Mouse (Mus musculus) midbrain, embryonic 14.5 days (tissue): Measurements from ENCODE around the gene Zp2. TPM values are rescaled to one million over a fixed set of nuclear protein-coding genes. Genes with fewer than 3 reads are reported as not detected.

ENCODE experiments used
- ATAC-seq: fragments of 200-750 bp; cut with Nextera tagmentation; 2 replicates; pipeline ENCODE4 v1.8.0; 2017; ENCODE audit warnings: moderate number of reproducible peaks, moderate library complexity; ENCODE audit not compliant: low FRiP score, low TSS enrichment
- DNase-seq: peaks from one replicate; pipeline ENCODE4 v3.0.0-alpha.2; 2015
- H3K27ac ChIP-seq: fragments of 300-500 bp; sonication (generic); replicated peaks from 2 replicates; pipeline ENCODE4 v1.5.1; 2014; ENCODE audit warnings: mild to moderate bottlenecking, low read depth, low read length, moderate library complexity
- H3K27me3 ChIP-seq: fragments of 300-500 bp; sonication (generic); 2 replicates; pipeline ENCODE4 v1.6.1; 2014; ENCODE audit warnings: low read length, control low read depth, mixed read lengths; ENCODE audit not compliant: control insufficient read depth, insufficient read depth
- H3K36me3 ChIP-seq: fragments of 300-500 bp; sonication (generic); 2 replicates; pipeline ENCODE4 v1.6.1; 2014; ENCODE audit warnings: low read length, control low read depth; ENCODE audit not compliant: control insufficient read depth, insufficient read depth
- H3K4me1 ChIP-seq: fragments of 300-500 bp; sonication (generic); 2 replicates; pipeline ENCODE4 v1.6.1; 2014; ENCODE audit warnings: mild to moderate bottlenecking, antibody characterized with exemption, low read length, control low read depth; ENCODE audit not compliant: control insufficient read depth, insufficient read depth
- H3K4me2 ChIP-seq: fragments of 300-500 bp; sonication (generic); 2 replicates; pipeline ENCODE4 v1.6.1; 2014; ENCODE audit warnings: mild to moderate bottlenecking, low read length, moderate library complexity
- H3K4me3 ChIP-seq: fragments of 300-500 bp; sonication (generic); replicated peaks from 2 replicates; pipeline ENCODE4 v1.5.1; 2014; ENCODE audit warnings: low read depth, low read length
- H3K9ac ChIP-seq: fragments of 300-500 bp; sonication (generic); replicated peaks from 2 replicates; pipeline ENCODE4 v1.6.1; 2014; ENCODE audit warnings: mild to moderate bottlenecking, low read length, moderate library complexity
- H3K9me3 ChIP-seq: fragments of 300-500 bp; sonication (generic); 2 replicates; pipeline ENCODE4 v1.6.1; 2016; ENCODE audit warnings: low read length, control low read depth, mixed read lengths; ENCODE audit not compliant: control insufficient read depth
- WGBS: fragments of 180-500 bp; shearing (Covaris S2); extraction: QIAGEN DNeasy Blood & Tissue Kit; methylation state at CpG from one replicate; pipeline ENCODE4 v1.1.7; 2014; 5-methylcytosine and 5-hydroxymethylcytosine counted together
- polyA plus RNA-seq: library from polyadenylated mRNA; unstranded; fragments of >200 nt; fragmentation: Nextera tagmentation; extraction: Ambion mirVana; gene quantifications from 2 replicates; pipeline ENCODE4 v1.2.1, GENCODE M21; 2014

Zp2 gene
- polyA plus RNA-seq, 1 experiment from 2014 or later, result not detected

- no peak overlapping the region for H3K27ac ChIP-seq
- peak; percentile 62; the same call in 1 of the 2 replicates for ATAC-seq
- WGBS, result 20% methylated on average over 5 of the region's 5 CpGs
Observed at GRCm38 (mm10) chr7:120157575-120158061, 12.5 kb upstream of the Zp2 start.

GRCm38 (mm10) chr7:120156841-120157409 is 11.8 kb upstream of the Zp2 start:
- Histone ChIP-seq H3K4me1 (peaks cover 12% of the 10 kb centered on the region), H3K27ac (no peak overlapping the region), H3K9me3 (no peaks in the 10 kb centered on the region), H3K36me3 (no peaks in the 10 kb centered on the region), H3K27me3 (no peaks in the 10 kb centered on the region), H3K9ac (no peak overlapping the region), H3K4me2 (no peak overlapping the region), H3K4me3 (no peak overlapping the region)
- WGBS, result 10% methylated on average over 2 of the region's 2 CpGs
- DNase-seq, result peak; percentile 39
- no peak for ATAC-seq

More at GRCm38 (mm10) chr7:120157575-120158061, 12.5 kb upstream of the Zp2 start:
- DNase-seq, result peak; percentile 50
- H3K36me3 ChIP-seq, result no peaks in the 10 kb centered on the region
- no peaks in the 10 kb centered on the region for H3K27me3 ChIP-seq
- no peaks in the 10 kb centered on the region for H3K9me3 ChIP-seq
- H3K9ac ChIP-seq, result no peak overlapping the region
- H3K4me1 ChIP-seq, result peaks cover 12% of the 10 kb centered on the region
- no peak overlapping the region for H3K4me2 ChIP-seq
- H3K4me3 ChIP-seq, result no peak overlapping the region

GRCm38 (mm10) chr7:120150898-120151297 is 5.8 kb upstream of the Zp2 start:
- no peak overlapping the region for H3K9ac ChIP-seq
- no peaks in the 10 kb centered on the region for H3K27me3 ChIP-seq
- H3K9me3 ChIP-seq, result no peaks in the 10 kb centered on the region
- DNase-seq, result no peak
- H3K4me3 ChIP-seq, result no peak overlapping the region
- H3K27ac ChIP-seq, result no peak overlapping the region
- no peak for ATAC-seq
- no peak overlapping the region for H3K4me2 ChIP-seq
- 91% methylated on average over 2 of the region's 2 CpGs for WGBS
- H3K4me1 ChIP-seq, result no peaks in the 10 kb centered on the region
- no peaks in the 10 kb centered on the region for H3K36me3 ChIP-seq

GRCm38 (mm10) chr7:120150257-120150656 is 5.2 kb upstream of the Zp2 start:
- DNase-seq, result no peak
- ATAC-seq, result no peak
- 16% methylated on average over 3 of the region's 3 CpGs for WGBS

GRCm38 (mm10) chr7:120142743-120143142 is 2.3 kb downstream of the Zp2 start:
- 88% methylated on average over 1 of the region's 1 CpGs for WGBS
- DNase-seq (no peak), ATAC-seq (no peak)
- H3K9me3 ChIP-seq, result no peaks in the 10 kb centered on the region
- H3K4me2 ChIP-seq, result no peak overlapping the region
- no peak overlapping the region for H3K4me3 ChIP-seq
- H3K9ac ChIP-seq, result no peak overlapping the region
- no peaks in the 10 kb centered on the region for H3K27me3 ChIP-seq
- H3K27ac ChIP-seq, result no peak overlapping the region
- no peaks in the 10 kb centered on the region for H3K36me3 ChIP-seq
- H3K4me1 ChIP-seq, result no peaks in the 10 kb centered on the region

More at GRCm38 (mm10) chr7:120150257-120150656, 5.2 kb upstream of the Zp2 start:
- no peak overlapping the region for H3K4me3 ChIP-seq
- no peaks in the 10 kb centered on the region for H3K27me3 ChIP-seq
- no peak overlapping the region for H3K9ac ChIP-seq
- no peaks in the 10 kb centered on the region for H3K36me3 ChIP-seq
- H3K9me3 ChIP-seq, result no peaks in the 10 kb centered on the region
- no peak overlapping the region for H3K4me2 ChIP-seq
- H3K27ac ChIP-seq, result no peak overlapping the region
- no peaks in the 10 kb centered on the region for H3K4me1 ChIP-seq

- H3K9me3 ChIP-seq, result no peaks in the 10 kb centered on the region
- H3K4me1 ChIP-seq, result no peaks in the 10 kb centered on the region
- no peaks in the 10 kb centered on the region for H3K36me3 ChIP-seq
- H3K4me3 ChIP-seq, result no peak overlapping the region
- ATAC-seq (no peak), DNase-seq (no peak)
- no peaks in the 10 kb centered on the region for H3K27me3 ChIP-seq
- no peak overlapping the region for H3K9ac ChIP-seq
- H3K4me2 ChIP-seq, result no peak overlapping the region
- H3K27ac ChIP-seq, result no peak overlapping the region
- 65% methylated on average over 4 of the region's 4 CpGs for WGBS
Observed at GRCm38 (mm10) chr7:120128951-120129350, 16.1 kb downstream of the Zp2 start.

GRCm38 (mm10) chr7:120127686-120128059 is 17.4 kb downstream of the Zp2 start:
- Histone ChIP-seq H3K4me3 (no peak overlapping the region), H3K4me2 (no peak overlapping the region), H3K27ac (no peak overlapping the region), H3K9ac (no peak overlapping the region), H3K9me3 (no peaks in the 10 kb centered on the region), H3K27me3 (no peaks in the 10 kb centered on the region), H3K36me3 (no peaks in the 10 kb centered on the region), H3K4me1 (no peaks in the 10 kb centered on the region)
- DNase-seq, result no peak
- ATAC-seq, result no peak
- whole genome bisulfite sequencing, result 53% methylated on average over 4 of the region's 4 CpGs

GRCm38 (mm10) chr7:120126976-120127685 is 18.0 kb downstream of the Zp2 start:
- ATAC-seq (no peak), DNase-seq (peak; percentile 20)
- Histone ChIP-seq H3K9ac (no peak overlapping the region), H3K9me3 (no peaks in the 10 kb centered on the region), H3K4me1 (no peaks in the 10 kb centered on the region), H3K4me2 (no peak overlapping the region), H3K4me3 (no peak overlapping the region), H3K27me3 (no peaks in the 10 kb centered on the region), H3K27ac (no peak overlapping the region), H3K36me3 (no peaks in the 10 kb centered on the region)
- 21% methylated on average over 5 of the region's 5 CpGs for WGBS

GRCm38 (mm10) chr7:120124844-120125243 is 20.2 kb downstream of the Zp2 start:
- no peak overlapping the region for H3K27ac ChIP-seq
- peak; percentile 80 for ATAC-seq
- 2% methylated on average over 3 of the region's 3 CpGs for WGBS

More at GRCm38 (mm10) chr7:120124844-120125243, 20.2 kb downstream of the Zp2 start:
- H3K4me2 ChIP-seq, result no peak overlapping the region
- no peaks in the 10 kb centered on the region for H3K36me3 ChIP-seq
- H3K9me3 ChIP-seq, result no peaks in the 10 kb centered on the region
- DNase-seq, result peak; percentile 87
- no peak overlapping the region for H3K9ac ChIP-seq
- no peaks in the 10 kb centered on the region for H3K4me1 ChIP-seq
- no peak overlapping the region for H3K4me3 ChIP-seq
- H3K27me3 ChIP-seq, result no peaks in the 10 kb centered on the region
